Mouse (Mus musculus) left cerebral cortex, postnatal 25 days (tissue): ENCODE measurements around the gene Urm1. TPM values are rescaled to one million over a fixed set of nuclear protein-coding genes. Genes with fewer than 3 reads are reported as not detected.

Experiments used
- microRNA-seq, 2 experiments: library from miRNA; unstranded; fragments of <30 nt; microRNA quantifications; one replicate each; pipeline ENCODE4 v1.2.0; 2022
- total RNA-seq, 2 experiments: library from RNA; stranded (reverse); gene quantifications; 2 replicates each; pipeline ENCODE4 v1.2.3; 2021

The Urm1 gene
- total RNA-seq, 2 experiments from 2014 or later = 52.5 to 53.9 TPM

Small RNA genes lying within 50 kb of the gene (microRNA-seq; reads per million reads assigned to microRNA genes)
- gene Mir219a-2 (0 to 0.34 reads per million in 2 experiments), gene Mir219b (0 reads per million in 2 experiments)

Other genes starting within 250 kb of the Urm1 start
- 100 to 1,000 TPM; 110 TPM for gene Rapgef1, start 200.4 kb upstream of the Urm1 start, total RNA-seq
- 1 to 10 TPM; 1.9 to 2.2 TPM for gene Gm13420, start 68.4 kb upstream of the Urm1 start, total RNA-seq
- gene Gm13547, start 60.8 kb upstream of the Urm1 start, total RNA-seq = not detected
- 10 to 100 TPM; 28.1 to 28.9 TPM for gene Coq4, start 32.6 kb upstream of the Urm1 start, total RNA-seq
- 10 to 100 TPM; 39.3 to 44.9 TPM for gene Trub2, start 31.6 kb upstream of the Urm1 start, total RNA-seq
- 10 to 100 TPM; 82.2 to 84.1 TPM for gene Slc27a4, start 17.4 kb upstream of the Urm1 start, total RNA-seq
- 1 to 10 TPM; 4.6 to 5.8 TPM for gene Cercam, start 49.1 kb downstream of the Urm1 start, total RNA-seq
- 10 to 100 TPM; 86.9 to 96.3 TPM for gene Odf2, start 69.1 kb downstream of the Urm1 start, total RNA-seq
- gene Gle1, start 115.4 kb downstream of the Urm1 start, total RNA-seq = 10 to 100 TPM; 40.9 to 42.6 TPM
- gene Sptan1, start 145.5 kb downstream of the Urm1 start, total RNA-seq = 100 to 1,000 TPM; 940 to 943 TPM
- gene Wdr34, start 228.8 kb downstream of the Urm1 start, total RNA-seq = 10 to 100 TPM; 37.4 to 37.9 TPM
- gene Set, start 237.3 kb downstream of the Urm1 start, total RNA-seq = 100 to 1,000 TPM; 186 to 193 TPM